Mouse (Mus musculus) heart, postnatal 0 days (tissue): ENCODE measurements around the gene Zbtb2. TPM values are rescaled to one million over a fixed set of nuclear protein-coding genes. Genes with fewer than 3 reads are reported as not detected.

ENCODE experiments used
- ATAC-seq: fragments of 200-750 bp; cut with Nextera tagmentation; 2 replicates; pipeline ENCODE4 v1.8.0; 2017; ENCODE audit warnings: low read depth, moderate number of reproducible peaks, moderate library complexity; ENCODE audit not compliant: insufficient read depth
- DNase-seq: peaks from one replicate; pipeline ENCODE4 v3.0.0-alpha.2; 2016; ENCODE audit warnings: low spot score
- H3K27ac ChIP-seq: fragments of 300-500 bp; sonication (generic); 2 replicates; pipeline ENCODE4 v1.5.1; 2014; ENCODE audit warnings: low read depth, mild to moderate bottlenecking
- H3K27me3 ChIP-seq: fragments of 300-500 bp; sonication (generic); 2 replicates; pipeline ENCODE4 v1.6.1; 2014; ENCODE audit warnings: low read length, mixed read lengths; ENCODE audit not compliant: control insufficient read depth, insufficient read depth
- H3K36me3 ChIP-seq: fragments of 300-500 bp; sonication (generic); replicated peaks from 2 replicates; pipeline ENCODE4 v1.6.1; 2014; ENCODE audit warnings: low read length, mixed read lengths; ENCODE audit not compliant: control insufficient read depth, insufficient read depth
- H3K4me1 ChIP-seq: fragments of 300-500 bp; sonication (generic); 2 replicates; pipeline ENCODE4 v1.6.1; 2014; ENCODE audit warnings: antibody characterized with exemption; ENCODE audit not compliant: control insufficient read depth, insufficient read depth
- H3K4me2 ChIP-seq: fragments of 300-500 bp; sonication (generic); 2 replicates; pipeline ENCODE4 v1.6.1; 2014; ENCODE audit warnings: low read depth, mild to moderate bottlenecking, low read length, moderate library complexity
- H3K4me3 ChIP-seq: fragments of 300-500 bp; sonication (generic); 2 replicates; pipeline ENCODE4 v1.5.1; 2014; ENCODE audit warnings: low read depth, low read length
- H3K9ac ChIP-seq: fragments of 300-500 bp; sonication (generic); replicated peaks from 2 replicates; pipeline ENCODE4 v1.6.1; 2014; ENCODE audit warnings: low read depth, low read length, mixed read lengths
- H3K9me3 ChIP-seq: fragments of 300-500 bp; sonication (generic); replicated peaks from 2 replicates; pipeline ENCODE4 v1.6.1; 2016; ENCODE audit warnings: low read length; ENCODE audit not compliant: control insufficient read depth
- CTCF ChIP-seq: IDR thresholded peaks from 2 replicates; pipeline ENCODE4 v1.5.1; 2016; ENCODE audit warnings: antibody characterized with exemption, control low read depth, low read depth
- EP300 ChIP-seq: IDR thresholded peaks from 2 replicates; pipeline ENCODE4 v1.6.1; 2016; ENCODE audit warnings: antibody characterized with exemption, low read depth
- WGBS: fragments of 180-500 bp; shearing (Covaris S2); extraction: QIAGEN DNeasy Blood & Tissue Kit; methylation state at CpG from one replicate; pipeline ENCODE4 v1.1.7; 2014; 5-methylcytosine and 5-hydroxymethylcytosine counted together
- polyA plus RNA-seq: library from polyadenylated mRNA; unstranded; fragments of >200 nt; fragmentation: Nextera tagmentation; extraction: Ambion mirVana; gene quantifications from 2 replicates; pipeline ENCODE4 v1.2.1, GENCODE M21; 2015
- total RNA-seq: library from RNA; depleted of rRNA; stranded (reverse); fragments of >200 nt; gene quantifications from 2 replicates; pipeline ENCODE4 v1.2.3, GENCODE M21; 2014; ENCODE audit warnings: low replicate concordance

Gene Zbtb2
- total and polyA plus RNA-seq, 2 experiments from 2014 or later = 5.2 to 19.8 TPM

- DNase-seq (no peak), ATAC-seq (no peak)
- WGBS = 79% methylated on average over 4 of the region's 4 CpGs
- no peaks in the 10 kb centered on the region for H3K27me3 ChIP-seq
- peaks cover 37% of the 10 kb centered on the region for H3K36me3 ChIP-seq
- no peaks in the 10 kb centered on the region for H3K4me1 ChIP-seq
- no peak overlapping the region for H3K9ac ChIP-seq
- H3K27ac ChIP-seq = no peak overlapping the region
- no peak overlapping the region for H3K4me3 ChIP-seq
- no peak overlapping the region for H3K4me2 ChIP-seq
- TF ChIP-seq CTCF = no peak
- no peaks in the 10 kb centered on the region for H3K9me3 ChIP-seq
Observed at GRCm38 (mm10) chr10:4373558-4373957, 14.3 kb downstream of the Zbtb2 start.

GRCm38 (mm10) chr10:4372011-4372410 is 15.9 kb downstream of the Zbtb2 start:
- DNase-seq = peak; percentile 37
- ATAC-seq = peak; percentile 31; the same call in 1 of the 2 replicates
- 41% methylated on average over 5 of the region's 5 CpGs for WGBS

GRCm38 (mm10) chr10:4370105-4370504 is 17.8 kb downstream of the Zbtb2 start:
- H3K27ac ChIP-seq = no peak overlapping the region
- H3K27me3 ChIP-seq = no peaks in the 10 kb centered on the region
- DNase-seq (no peak), ATAC-seq (no peak)
- no peaks in the 10 kb centered on the region for H3K9me3 ChIP-seq
- TF ChIP-seq EP300 (no peak), CTCF (no peak)
- 89% methylated on average over 11 of the region's 11 CpGs for WGBS
- peaks cover 42% of the 10 kb centered on the region for H3K36me3 ChIP-seq
- no peaks in the 10 kb centered on the region for H3K4me1 ChIP-seq
- no peak overlapping the region for H3K9ac ChIP-seq
- no peak overlapping the region for H3K4me3 ChIP-seq
- H3K4me2 ChIP-seq = no peak overlapping the region

More at GRCm38 (mm10) chr10:4372011-4372410, 15.9 kb downstream of the Zbtb2 start:
- H3K4me1 ChIP-seq = no peaks in the 10 kb centered on the region
- H3K9me3 ChIP-seq = no peaks in the 10 kb centered on the region
- peaks cover 42% of the 10 kb centered on the region for H3K36me3 ChIP-seq
- H3K27me3 ChIP-seq = no peaks in the 10 kb centered on the region
- H3K9ac ChIP-seq = no peak overlapping the region
- no peak overlapping the region for H3K4me3 ChIP-seq
- no peak overlapping the region for H3K4me2 ChIP-seq
- no peak overlapping the region for H3K27ac ChIP-seq
- no peak for TF ChIP-seq EP300
- TF ChIP-seq CTCF = peak; percentile 66

GRCm38 (mm10) chr10:4364618-4365017 is 23.3 kb downstream of the Zbtb2 start:
- Histone ChIP-seq H3K27ac (no peak overlapping the region), H3K9ac (no peak overlapping the region), H3K27me3 (no peaks in the 10 kb centered on the region), H3K9me3 (peaks cover 4% of the 10 kb centered on the region; the same call in 1 of the 2 replicates), H3K4me2 (no peak overlapping the region), H3K4me3 (no peak overlapping the region), H3K4me1 (no peaks in the 10 kb centered on the region), H3K36me3 (peaks cover 21% of the 10 kb centered on the region)
- WGBS = 63% methylated on average over 3 of the region's 3 CpGs
- TF ChIP-seq EP300 = no peak
- no peak for TF ChIP-seq CTCF
- DNase-seq (no peak), ATAC-seq (no peak)

GRCm38 (mm10) chr10:4357435-4357834 is 30.5 kb downstream of the Zbtb2 start:
- H3K36me3 ChIP-seq = peaks cover 62% of the 10 kb centered on the region
- WGBS = 76% methylated on average over 10 of the region's 10 CpGs

GRCm38 (mm10) chr10:4356640-4357039 is 31.3 kb downstream of the Zbtb2 start:
- Histone ChIP-seq H3K36me3 (peaks cover 62% of the 10 kb centered on the region), H3K27ac (no peak overlapping the region), H3K4me3 (no peak overlapping the region), H3K9me3 (no peaks in the 10 kb centered on the region), H3K27me3 (no peaks in the 10 kb centered on the region), H3K9ac (no peak overlapping the region), H3K4me1 (no peaks in the 10 kb centered on the region), H3K4me2 (no peak overlapping the region)
- TF ChIP-seq EP300 (no peak), CTCF (no peak)
- WGBS = 57% methylated on average over 5 of the region's 5 CpGs
- ATAC-seq (no peak), DNase-seq (no peak)

More at GRCm38 (mm10) chr10:4357435-4357834, 30.5 kb downstream of the Zbtb2 start:
- Histone ChIP-seq H3K4me3 (no peak overlapping the region), H3K9me3 (peaks cover 2% of the 10 kb centered on the region; the same call in 1 of the 2 replicates), H3K9ac (no peak overlapping the region), H3K27ac (no peak overlapping the region), H3K27me3 (no peaks in the 10 kb centered on the region), H3K4me2 (no peak overlapping the region), H3K4me1 (no peaks in the 10 kb centered on the region)
- ATAC-seq (no peak), DNase-seq (no peak)
- TF ChIP-seq CTCF (no peak), EP300 (no peak)
